Mouse (Mus musculus): ENCODE measurements around the gene Fdxr. TPM values are rescaled to one million over a fixed set of nuclear protein-coding genes. Genes with fewer than 3 reads are reported as not detected.

Gene Fdxr
- total and polyA plus RNA-seq, 2 experiments from 2014 or later, result 16.4 to 22.6 TPM

DNA sequence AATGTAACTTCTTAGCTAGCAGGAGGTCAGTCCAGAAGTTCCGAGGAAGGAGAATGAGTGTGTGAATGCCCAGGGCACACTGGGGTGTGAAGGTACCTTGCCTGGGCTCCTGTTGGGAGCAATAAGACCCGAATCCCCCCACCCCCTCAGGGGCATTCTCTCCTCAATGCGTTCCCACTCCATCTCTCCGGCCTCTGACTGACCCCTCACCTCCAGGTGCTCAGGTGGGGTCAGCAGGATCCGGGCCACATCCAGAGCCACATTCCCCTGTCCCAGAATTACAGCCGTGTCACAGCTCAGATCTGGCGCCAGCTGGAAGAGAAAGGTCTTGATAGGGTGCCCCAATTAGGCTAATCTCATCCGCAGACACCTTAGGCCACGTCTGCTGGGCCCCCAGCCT lies 5.8 kb downstream of the Fdxr start:
- no peak for ATAC-seq

DNA sequence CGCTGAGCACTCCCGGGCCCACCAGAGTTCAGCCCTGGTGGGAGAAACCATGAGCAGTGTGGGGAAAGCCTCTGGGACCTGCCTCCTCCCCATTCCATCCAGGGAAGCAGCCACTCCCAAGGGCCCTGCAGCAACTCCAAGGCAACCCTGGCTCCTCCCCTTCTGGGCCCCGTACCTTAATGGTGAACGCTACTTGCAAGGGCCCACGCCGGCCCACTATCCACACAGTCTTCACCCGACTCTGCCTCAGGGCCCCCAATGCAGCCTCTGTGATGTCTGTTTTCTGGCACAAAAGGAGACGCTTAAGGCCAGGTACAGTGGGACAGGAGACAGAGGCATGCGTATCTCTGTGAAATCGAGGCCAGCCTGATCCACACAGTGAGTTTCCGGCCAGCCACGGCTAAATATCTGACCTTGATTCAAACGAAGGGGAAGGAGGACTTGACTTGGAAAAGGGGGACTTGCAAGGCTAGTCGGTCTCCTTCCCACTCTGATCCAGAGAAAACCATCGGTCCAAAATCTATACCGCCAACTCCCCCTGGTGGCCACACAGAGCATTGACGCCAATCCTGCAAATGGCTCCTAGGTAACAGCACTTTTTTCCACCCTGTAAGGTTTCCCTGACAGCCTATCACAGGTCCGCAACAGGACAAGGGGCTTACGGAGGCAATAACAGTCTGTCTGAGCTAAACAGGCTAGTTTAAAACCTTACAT lies 6.5 kb downstream of the Fdxr start:
- no peaks in the 10 kb centered on the region for H3K9me3 ChIP-seq (ENCODE audit: low read length)
- peak; percentile 47; the same call in 1 of the 2 replicates for ATAC-seq
- peak; percentile 97 for TF ChIP-seq CTCF (IDR thresholded peaks at IDR 0.05; ENCODE audit: low read depth)
- peaks cover 39% of the 10 kb centered on the region for H3K27me3 ChIP-seq (ENCODE audit: insufficient read depth, low read length)
- no peak overlapping the region for H3K9ac ChIP-seq (replicated peaks; ENCODE audit: low read length)
- no peak overlapping the region for H3K4me2 ChIP-seq (ENCODE audit: low read depth, low read length)
- DNase-seq (ENCODE audit: low spot score), result peak; percentile 91
- H3K4me1 ChIP-seq (ENCODE audit: insufficient read depth, low read length), result peaks cover 11% of the 10 kb centered on the region; the same call in 1 of the 2 replicates
- peaks cover 13% of the 10 kb centered on the region for H3K36me3 ChIP-seq (ENCODE audit: insufficient read depth, low read length)
- H3K4me3 ChIP-seq (ENCODE audit: low read length), result no peak overlapping the region
- H3K27ac ChIP-seq, result no peak overlapping the region
- 29% methylated on average over 19 of the region's 19 CpGs for WGBS

More for the DNA sequence above, 5.8 kb downstream of the Fdxr start:
- H3K36me3 ChIP-seq (ENCODE audit: insufficient read depth, low read length), result peaks cover 13% of the 10 kb centered on the region
- no peak for DNase-seq (ENCODE audit: low spot score)
- no peak for TF ChIP-seq CTCF (IDR thresholded peaks at IDR 0.05; ENCODE audit: low read depth)
- WGBS, result 79% methylated on average over 9 of the region's 9 CpGs
- H3K4me3 ChIP-seq (ENCODE audit: low read length), result no peak overlapping the region
- H3K9ac ChIP-seq (replicated peaks; ENCODE audit: low read length), result no peak overlapping the region
- H3K4me1 ChIP-seq (ENCODE audit: insufficient read depth, low read length), result peaks cover 18% of the 10 kb centered on the region; the same call in 1 of the 2 replicates
- no peaks in the 10 kb centered on the region for H3K9me3 ChIP-seq (ENCODE audit: low read length)
- no peak overlapping the region for H3K27ac ChIP-seq
- H3K27me3 ChIP-seq (ENCODE audit: insufficient read depth, low read length), result peaks cover 32% of the 10 kb centered on the region
- H3K4me2 ChIP-seq (ENCODE audit: low read depth, low read length), result no peak overlapping the region

DNA sequence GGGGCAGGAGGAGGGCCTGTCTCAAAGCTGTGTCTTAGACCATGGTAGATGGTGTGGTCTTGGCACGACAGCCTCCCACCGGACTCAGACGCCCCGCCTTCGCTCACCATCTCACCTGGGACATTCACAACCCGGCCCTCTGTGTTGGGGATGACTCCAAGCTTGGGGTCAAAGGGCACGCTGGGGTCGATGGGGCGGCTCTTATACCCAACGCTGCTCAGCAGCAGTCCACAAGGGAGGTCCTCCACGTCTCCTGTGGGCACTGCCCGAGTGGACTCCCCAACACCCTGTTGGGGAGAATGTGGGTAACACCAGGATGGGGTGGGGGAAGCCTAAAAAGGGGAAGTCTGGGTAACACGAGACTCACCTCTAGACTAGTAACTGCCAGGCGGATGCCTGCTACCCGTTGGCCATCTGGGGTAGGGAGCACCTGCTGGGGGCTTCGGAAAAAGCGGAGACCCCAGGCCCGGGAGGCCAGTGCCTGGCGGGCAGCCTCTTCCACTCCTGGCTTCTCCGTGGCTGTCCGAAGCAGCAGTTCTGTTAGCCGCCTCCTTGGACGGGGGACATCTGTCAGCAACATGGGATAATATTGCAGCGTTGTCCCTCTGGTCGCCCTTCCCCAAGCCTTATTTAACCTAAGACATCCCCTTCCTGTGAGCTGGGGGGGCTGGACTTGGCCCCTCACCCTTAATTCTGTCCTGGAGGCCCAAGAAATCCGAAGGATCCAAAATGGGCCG lies 7.4 kb downstream of the Fdxr start:
- Histone ChIP-seq H3K27me3 (ENCODE audit: insufficient read depth, low read length) (peaks cover 45% of the 10 kb centered on the region), H3K9me3 (ENCODE audit: low read length) (no peaks in the 10 kb centered on the region), H3K27ac (no peak overlapping the region), H3K4me3 (ENCODE audit: low read length) (no peak overlapping the region), H3K36me3 (ENCODE audit: insufficient read depth, low read length) (peaks cover 13% of the 10 kb centered on the region), H3K4me1 (ENCODE audit: insufficient read depth, low read length) (peaks cover 13% of the 10 kb centered on the region), H3K9ac (replicated peaks; ENCODE audit: low read length) (no peak overlapping the region), H3K4me2 (ENCODE audit: low read depth, low read length) (no peak overlapping the region)
- no peak for TF ChIP-seq CTCF (IDR thresholded peaks at IDR 0.05; ENCODE audit: low read depth)
- no peak for ATAC-seq
- WGBS, result 85% methylated on average over 27 of the region's 27 CpGs
- DNase-seq (ENCODE audit: low spot score), result no peak

DNA sequence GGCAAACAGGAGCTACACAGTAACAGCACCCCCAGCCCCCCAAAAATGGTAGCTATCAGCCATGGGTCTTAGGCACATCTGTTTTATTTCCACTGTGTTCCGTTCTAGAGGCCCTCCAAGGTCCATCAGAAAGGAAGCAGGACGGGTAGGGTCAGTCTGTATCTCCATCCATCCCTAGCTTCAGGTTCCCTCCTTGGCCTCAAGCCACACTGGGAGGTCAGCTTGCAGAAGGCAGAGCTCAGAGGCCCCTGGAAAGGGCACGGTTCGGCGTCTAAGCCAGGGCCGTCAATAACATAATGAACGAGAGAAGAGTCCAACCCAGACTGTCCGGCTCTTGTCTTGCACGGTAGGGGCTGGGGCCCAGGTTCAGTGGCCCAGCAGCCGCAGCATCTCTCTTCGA lies 8.9 kb downstream of the Fdxr start:
- Histone ChIP-seq H3K36me3 (ENCODE audit: insufficient read depth, low read length) (peaks cover 13% of the 10 kb centered on the region), H3K4me2 (ENCODE audit: low read depth, low read length) (no peak overlapping the region), H3K27ac (no peak overlapping the region), H3K27me3 (ENCODE audit: insufficient read depth, low read length) (peaks cover 50% of the 10 kb centered on the region), H3K4me3 (ENCODE audit: low read length) (no peak overlapping the region), H3K9ac (replicated peaks; ENCODE audit: low read length) (no peak overlapping the region), H3K4me1 (ENCODE audit: insufficient read depth, low read length) (peaks cover 13% of the 10 kb centered on the region), H3K9me3 (ENCODE audit: low read length) (no peaks in the 10 kb centered on the region)
- DNase-seq (ENCODE audit: low spot score) (no peak), ATAC-seq (no peak)
- 67% methylated on average over 11 of the region's 11 CpGs for WGBS
- no peak for TF ChIP-seq CTCF (IDR thresholded peaks at IDR 0.05; ENCODE audit: low read depth)

DNA sequence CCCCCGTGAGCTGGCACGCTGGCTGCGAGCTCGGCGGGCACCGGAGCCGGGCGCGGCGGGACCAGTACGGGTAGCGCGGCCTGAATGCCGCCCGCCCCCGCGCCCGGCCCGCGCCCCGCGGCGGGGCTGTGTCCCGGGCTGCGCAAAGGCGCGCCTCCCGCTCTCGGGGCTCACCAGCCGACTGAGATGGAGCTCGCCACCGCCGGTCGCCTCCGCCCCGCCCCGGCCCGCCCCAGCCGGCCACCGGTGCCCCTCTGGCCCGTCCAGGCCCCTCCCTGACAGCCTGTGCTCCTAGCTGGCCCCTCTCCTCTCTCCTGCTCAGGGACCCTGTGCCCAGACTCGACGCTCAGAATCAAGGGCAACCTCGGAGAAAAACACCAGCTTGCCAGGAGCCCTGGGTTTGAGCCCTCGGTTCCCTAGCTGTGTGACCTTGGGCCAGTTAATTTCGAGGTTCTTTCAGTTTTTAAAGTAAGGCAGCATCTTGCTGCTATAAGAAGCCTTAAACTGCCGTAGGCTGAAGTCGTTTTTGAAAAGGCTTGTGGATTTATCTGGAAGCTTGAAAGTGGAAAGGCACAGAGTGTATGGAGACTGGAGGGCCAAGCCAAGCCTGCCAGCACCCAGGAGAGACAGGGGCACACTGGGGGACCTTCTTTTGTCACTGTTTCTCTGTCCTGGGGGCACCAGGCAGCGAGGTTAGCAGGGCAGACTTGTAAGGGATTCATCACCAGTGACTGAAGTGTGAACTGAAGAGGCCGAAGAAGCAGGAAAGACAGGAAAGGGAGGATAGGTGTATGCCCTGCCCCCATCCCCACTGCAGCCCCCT lies 9.6 kb downstream of the Fdxr start, which contains the start of gene Grin2c:
TSS of gene Grin2c (minus strand) at position 183 of the 823 bp plus-strand sequence.
- H3K4me2 ChIP-seq (ENCODE audit: low read depth, low read length), result peak within 1 kb of the TSS; percentile 61
- peaks cover 13% of the 10 kb centered on the region for H3K36me3 ChIP-seq (ENCODE audit: insufficient read depth, low read length)
- H3K9me3 ChIP-seq (ENCODE audit: low read length), result no peaks in the 10 kb centered on the region
- H3K9ac ChIP-seq (replicated peaks; ENCODE audit: low read length), result peak within 1 kb of the TSS; percentile 40
- peaks cover 52% of the 10 kb centered on the region for H3K27me3 ChIP-seq (ENCODE audit: insufficient read depth, low read length)
- no peak for DNase-seq (ENCODE audit: low spot score)
- no peak for TF ChIP-seq CTCF (IDR thresholded peaks at IDR 0.05; ENCODE audit: low read depth)
- WGBS, result 9% methylated on average over 38 of the region's 50 CpGs
- H3K4me3 ChIP-seq (ENCODE audit: low read length), result peak within 1 kb of the TSS; percentile 38
- ATAC-seq, result no peak
- H3K27ac ChIP-seq, result no peak within 1 kb of the TSS
- H3K4me1 ChIP-seq (ENCODE audit: insufficient read depth, low read length), result peaks cover 13% of the 10 kb centered on the region

DNA sequence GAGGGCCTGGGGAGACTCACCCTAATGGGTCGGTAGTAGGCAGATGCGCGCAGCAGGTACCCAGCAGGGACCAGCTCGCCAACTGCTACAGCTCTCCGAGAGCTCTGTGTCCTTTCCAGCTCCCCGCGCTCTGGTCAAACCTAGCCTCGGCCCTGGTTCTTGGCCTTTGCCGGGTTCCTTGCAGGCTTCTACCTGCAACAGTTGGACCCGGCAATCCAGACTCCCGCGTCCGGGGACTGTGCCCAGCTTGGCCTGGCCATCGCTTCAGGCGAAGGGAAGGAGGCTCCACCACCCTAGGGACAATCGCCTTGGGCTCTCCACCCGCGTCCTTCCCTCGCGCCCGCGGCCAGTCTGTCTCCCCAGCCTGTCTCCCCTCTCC lies 10.5 kb downstream of the Fdxr start:
- TF ChIP-seq CTCF (IDR thresholded peaks at IDR 0.05; ENCODE audit: low read depth), result no peak
- peak overlapping the region; percentile 61 for H3K4me2 ChIP-seq (ENCODE audit: low read depth, low read length)
- no peak for ATAC-seq
- DNase-seq (ENCODE audit: low spot score), result no peak
- H3K27ac ChIP-seq, result no peak overlapping the region
- peaks cover 55% of the 10 kb centered on the region for H3K27me3 ChIP-seq (ENCODE audit: insufficient read depth, low read length)
- H3K9ac ChIP-seq (replicated peaks; ENCODE audit: low read length), result peak overlapping the region; percentile 40; the same call in 1 of the 2 replicates
- no peaks in the 10 kb centered on the region for H3K9me3 ChIP-seq (ENCODE audit: low read length)
- peaks cover 13% of the 10 kb centered on the region for H3K4me1 ChIP-seq (ENCODE audit: insufficient read depth, low read length)
- H3K4me3 ChIP-seq (ENCODE audit: low read length), result peak overlapping the region; percentile 38
- peaks cover 13% of the 10 kb centered on the region for H3K36me3 ChIP-seq (ENCODE audit: insufficient read depth, low read length)
- 3% methylated on average over 22 of the region's 22 CpGs for WGBS
